Mouse (Mus musculus) mouse embryonic stem cell (cell line): ENCODE results near the gene Gcnt1.

Source experiments
- in situ Hi-C, 2 experiments: fragments of 300-500 bp; cut with MboI; formaldehyde crosslinking; loops; 1 replicate in 1 of 2; 3 replicates in 1 of 2; pipeline ENCODE4 v1.14.3; 2019 to 2020; ENCODE audit warnings: low sequenced_read_pairs in 2 of 2, low pct_unique_long_range_greater_than_20kb in 1 of 2, mixed read lengths in 1 of 2; ENCODE audit not compliant: unreplicated experiment in 1 of 2

The Gcnt1 gene

GRCm38 (mm10) chr19:17378845-17379244 lies 6.2 kb upstream of the Gcnt1 start:
- in situ Hi-C loops: no loop called here

- in situ Hi-C loops: no loop called here
Observed at GRCm38 (mm10) chr19:17369581-17369980, 3.1 kb downstream of the Gcnt1 start.

GRCm38 (mm10) chr19:17368557-17368956 lies 4.1 kb downstream of the Gcnt1 start:
- in situ Hi-C loops: no loop called here

GRCm38 (mm10) chr19:17366364-17367090 lies 6.1 kb downstream of the Gcnt1 start:
- in situ Hi-C loops: no loop called here

GRCm38 (mm10) chr19:17364741-17365140 lies 7.9 kb downstream of the Gcnt1 start:
- in situ Hi-C loops: loop anchor here in 1 of 2 experiments (5.0 kb wide), 1 partner anchor 242 kb away; no protein-coding TSS in a partner anchor

DNA sequence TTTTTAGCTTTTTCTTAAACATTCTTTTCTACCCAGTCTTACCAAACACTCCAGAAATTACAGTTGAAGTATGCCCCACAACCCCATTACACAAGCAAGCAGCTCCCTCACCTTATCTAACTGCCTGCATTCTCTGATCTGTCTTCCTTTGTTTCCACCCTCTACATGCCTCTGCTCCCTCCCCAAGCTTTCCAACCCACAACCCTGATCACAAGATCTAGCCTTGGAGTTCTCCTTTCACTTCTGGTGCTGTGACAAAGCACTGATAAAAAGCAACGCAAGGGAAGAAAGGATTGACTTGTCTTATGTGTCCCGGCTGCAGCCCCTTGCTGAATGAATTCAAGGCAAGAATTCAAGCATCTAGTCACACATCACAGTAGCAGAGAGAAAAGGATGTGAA lies 11.5 kb downstream of the Gcnt1 start:
- in situ Hi-C loops: loop anchor here in 1 of 2 experiments (5.0 kb wide), 1 partner anchor 239 kb away; no protein-coding TSS in a partner anchor

DNA sequence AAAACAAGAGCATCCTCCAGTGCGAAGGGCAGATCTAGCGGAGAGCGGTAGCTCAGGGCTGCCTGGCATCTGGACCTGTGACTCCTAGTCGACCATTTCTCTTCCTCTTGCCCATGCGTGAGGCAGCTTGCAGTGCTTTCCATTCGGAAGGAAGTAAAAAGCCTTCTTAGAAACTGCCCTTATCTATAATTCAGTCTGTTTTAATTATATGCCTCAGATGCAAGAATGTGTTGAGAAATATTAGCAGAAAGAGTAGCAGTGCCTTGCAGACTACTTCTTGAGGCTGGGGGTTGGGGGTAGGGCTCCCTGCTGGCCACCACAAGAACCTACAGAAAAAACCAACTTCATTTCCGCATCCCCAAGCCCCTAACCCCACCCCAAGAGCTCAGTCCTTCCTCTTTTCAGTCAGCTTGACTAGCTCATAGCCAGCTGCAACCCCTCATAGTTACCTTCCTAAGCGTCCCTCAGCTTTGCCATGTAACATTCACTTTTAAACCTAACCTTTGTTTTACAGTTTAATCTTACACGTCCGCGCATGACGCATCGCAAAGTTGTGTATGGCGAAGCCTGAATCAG lies 13.2 kb downstream of the Gcnt1 start:
- in situ Hi-C loops: no loop called here

GRCm38 (mm10) chr19:17357391-17357790 lies 15.3 kb downstream of the Gcnt1 start:
- in situ Hi-C loops: no loop called here

DNA sequence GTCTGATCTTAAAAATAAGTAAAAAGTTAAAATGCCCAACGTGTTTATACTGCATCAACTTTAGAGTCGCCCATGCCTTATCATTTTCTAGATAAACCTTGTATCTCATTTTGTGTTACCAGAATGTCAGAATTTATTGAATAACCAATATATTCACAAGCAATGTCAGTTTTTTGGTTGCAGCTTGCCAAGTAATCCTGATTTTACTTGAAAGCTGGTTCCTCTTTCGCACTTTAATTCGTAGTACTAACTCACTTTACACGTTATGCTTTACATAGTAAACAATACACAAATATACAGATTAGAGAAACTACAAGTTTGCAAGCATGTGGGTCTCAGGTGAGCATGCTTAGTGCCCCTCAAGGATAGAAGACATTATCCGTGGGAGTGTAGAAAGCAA lies 15.7 kb downstream of the Gcnt1 start:
- in situ Hi-C loops: no loop called here

DNA sequence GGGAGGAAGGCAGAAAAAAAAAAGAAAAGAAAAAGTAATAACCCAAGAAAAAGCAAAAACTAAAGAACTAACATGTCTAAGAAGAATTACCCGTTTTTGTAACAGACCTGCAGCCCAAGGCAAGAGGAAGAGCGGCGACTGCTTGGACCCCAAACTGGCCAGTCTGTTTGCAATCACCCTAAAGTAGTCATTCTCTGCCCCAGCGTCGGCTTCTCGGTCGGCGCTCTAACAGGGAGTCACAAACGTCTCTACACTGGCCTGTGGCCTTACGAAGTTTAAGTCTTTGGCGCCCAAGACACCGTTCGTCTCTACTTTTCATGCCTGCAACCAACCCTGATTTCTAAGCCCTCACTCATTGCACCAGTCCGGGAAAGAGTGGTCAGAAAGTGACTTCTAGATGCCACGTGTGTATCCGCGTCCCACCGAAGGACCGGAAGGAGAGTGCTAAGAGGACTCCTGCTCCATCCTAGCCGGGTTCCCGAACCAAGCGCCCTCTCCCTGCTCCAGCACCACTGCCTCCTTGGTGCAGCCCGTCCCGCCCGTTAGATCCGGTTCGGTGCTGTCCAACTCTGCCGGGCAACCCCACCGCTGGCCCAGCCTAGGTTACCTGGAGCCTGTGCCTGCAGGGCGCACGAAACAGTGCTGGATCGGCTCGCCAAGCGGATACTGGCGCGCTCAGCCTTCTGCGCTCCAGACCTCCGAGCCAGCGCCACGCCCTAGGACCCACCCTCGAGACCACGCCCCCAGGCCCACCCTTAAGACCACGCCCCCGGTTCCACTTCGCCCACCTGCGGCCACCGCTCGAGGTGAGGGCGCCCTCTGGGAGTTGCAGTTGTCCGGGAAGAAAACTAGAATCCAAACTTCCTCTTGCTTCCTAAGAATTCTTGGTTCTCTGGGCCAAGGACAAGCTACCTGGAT lies 16.4 kb downstream of the Gcnt1 start:
- in situ Hi-C loops: no loop called here

- in situ Hi-C loops: no loop called here
Observed at GRCm38 (mm10) chr19:17355361-17355760, 17.3 kb downstream of the Gcnt1 start.

DNA sequence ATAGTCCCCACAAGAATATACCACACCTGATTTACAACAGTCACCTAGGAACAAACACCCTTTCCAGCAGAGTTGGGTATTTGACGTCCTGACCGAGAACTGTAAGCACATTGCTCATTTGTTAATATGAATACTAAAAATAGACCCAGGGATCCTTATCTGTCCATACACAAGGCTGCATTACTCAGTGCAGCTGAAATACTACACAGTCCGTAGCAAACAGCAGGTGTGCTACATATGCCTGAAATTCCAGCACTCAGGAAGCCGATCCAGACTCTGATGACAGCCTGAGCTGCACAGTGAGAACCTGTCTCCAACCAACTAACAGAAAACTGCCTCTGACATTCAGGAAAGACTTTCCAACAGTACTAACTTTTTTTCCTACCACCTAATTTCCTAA lies 17.8 kb downstream of the Gcnt1 start:
- in situ Hi-C loops: no loop called here

- in situ Hi-C loops: no loop called here
Observed at GRCm38 (mm10) chr19:17354362-17354761, 18.3 kb downstream of the Gcnt1 start.

DNA sequence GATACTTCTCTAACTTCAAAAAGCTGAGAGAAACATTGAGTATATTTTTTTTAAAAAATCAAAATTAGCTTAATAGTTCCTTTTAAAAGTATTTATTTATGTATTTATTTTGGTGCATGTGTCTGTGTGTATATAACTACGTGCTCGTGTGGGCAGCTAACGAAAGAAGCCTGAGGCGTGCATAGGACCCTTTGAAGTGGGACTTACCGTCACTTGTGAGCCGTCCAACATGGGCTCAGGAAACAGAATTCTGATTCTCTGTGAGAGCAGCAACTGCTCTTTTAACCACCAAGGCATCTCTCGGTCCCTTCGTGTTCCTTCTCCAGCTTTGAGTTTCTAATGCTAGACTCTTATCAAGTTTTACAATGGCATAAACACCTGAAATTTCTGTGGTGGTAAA lies 18.9 kb downstream of the Gcnt1 start:
- in situ Hi-C loops: no loop called here

- in situ Hi-C loops: no loop called here
Observed at GRCm38 (mm10) chr19:17347852-17348251, 24.8 kb downstream of the Gcnt1 start.

DNA sequence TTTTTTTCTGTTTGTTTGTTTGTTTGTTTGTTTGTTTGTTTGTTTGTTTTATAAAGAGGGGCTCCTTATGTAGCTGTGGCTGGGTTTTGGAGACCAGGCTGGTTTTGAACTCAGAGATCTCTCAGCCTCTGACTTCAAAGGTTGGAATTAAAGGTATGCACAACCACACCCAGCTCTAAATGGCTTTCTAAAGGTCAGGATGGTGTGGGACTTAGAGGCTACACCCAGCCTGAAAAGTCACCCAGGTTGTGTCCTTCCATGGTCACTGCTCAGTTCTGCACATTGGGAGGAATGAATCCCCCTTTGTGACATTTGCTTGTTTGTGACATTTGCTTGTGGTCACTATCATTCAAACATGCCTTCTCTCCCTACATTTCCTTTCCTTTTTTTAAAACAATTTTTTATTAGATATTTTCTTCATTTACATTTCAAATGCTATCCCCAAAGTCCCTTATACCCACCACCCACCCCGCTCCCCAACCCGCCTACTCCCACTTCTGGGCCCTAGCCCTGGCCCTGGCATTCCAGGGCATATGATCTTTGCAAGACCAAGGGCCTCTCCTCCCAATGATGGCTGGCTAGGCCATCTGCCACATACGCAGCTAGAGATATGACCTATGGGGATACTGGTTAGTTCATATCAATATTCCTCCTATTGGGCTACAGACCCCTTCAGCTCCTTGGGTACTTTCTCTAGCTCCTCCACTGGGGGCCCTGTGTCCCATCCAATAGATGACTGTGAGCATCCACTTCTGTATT lies 25.7 kb downstream of the Gcnt1 start:
- in situ Hi-C loops: no loop called here

DNA sequence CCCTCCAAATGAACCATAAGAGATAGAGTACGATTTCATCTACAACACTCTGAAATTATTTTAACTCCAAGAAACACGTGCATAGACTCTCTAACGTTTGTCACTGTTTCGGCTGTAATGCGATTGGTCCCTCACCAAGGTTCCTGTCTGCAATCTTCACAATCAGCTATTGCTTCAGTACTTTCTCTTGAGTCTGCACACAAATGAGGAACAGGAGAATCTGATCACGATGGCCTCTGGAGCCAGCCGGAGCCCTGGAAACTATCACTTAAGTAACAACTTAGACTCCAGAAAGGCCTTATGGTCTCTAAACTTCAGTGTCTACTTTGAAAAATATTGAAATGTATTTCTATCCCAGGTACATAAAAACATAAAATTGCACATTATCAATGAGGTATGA lies 27.8 kb downstream of the Gcnt1 start:
- in situ Hi-C loops: no loop called here

GRCm38 (mm10) chr19:17339563-17339962 lies 33.1 kb downstream of the Gcnt1 start:
- in situ Hi-C loops: no loop called here
